Mouse (Mus musculus) R1 (cell line): ENCODE measurements around the gene Plau.

Experiments used
- DNase-seq: peaks from one replicate; pipeline ENCODE4 v3.0.0-alpha.2; 2018; ENCODE audit warnings: low read depth, low spot score

Plau gene

GRCm38 (mm10) chr14:20891941-20892402 lies 55.5 kb downstream of the Plau start:
- DNase-seq, result peak; percentile 98
